Mouse (Mus musculus): ENCODE results near the gene Mlec. TPM values are rescaled to one million over a fixed set of nuclear protein-coding genes. Genes with fewer than 3 reads are reported as not detected.

The Mlec gene
- 70.5 and 71.6 TPM in 2 replicates for polyA plus RNA-seq (2014; fragmentation: Nextera tagmentation; extraction: Ambion mirVana)

DNA sequence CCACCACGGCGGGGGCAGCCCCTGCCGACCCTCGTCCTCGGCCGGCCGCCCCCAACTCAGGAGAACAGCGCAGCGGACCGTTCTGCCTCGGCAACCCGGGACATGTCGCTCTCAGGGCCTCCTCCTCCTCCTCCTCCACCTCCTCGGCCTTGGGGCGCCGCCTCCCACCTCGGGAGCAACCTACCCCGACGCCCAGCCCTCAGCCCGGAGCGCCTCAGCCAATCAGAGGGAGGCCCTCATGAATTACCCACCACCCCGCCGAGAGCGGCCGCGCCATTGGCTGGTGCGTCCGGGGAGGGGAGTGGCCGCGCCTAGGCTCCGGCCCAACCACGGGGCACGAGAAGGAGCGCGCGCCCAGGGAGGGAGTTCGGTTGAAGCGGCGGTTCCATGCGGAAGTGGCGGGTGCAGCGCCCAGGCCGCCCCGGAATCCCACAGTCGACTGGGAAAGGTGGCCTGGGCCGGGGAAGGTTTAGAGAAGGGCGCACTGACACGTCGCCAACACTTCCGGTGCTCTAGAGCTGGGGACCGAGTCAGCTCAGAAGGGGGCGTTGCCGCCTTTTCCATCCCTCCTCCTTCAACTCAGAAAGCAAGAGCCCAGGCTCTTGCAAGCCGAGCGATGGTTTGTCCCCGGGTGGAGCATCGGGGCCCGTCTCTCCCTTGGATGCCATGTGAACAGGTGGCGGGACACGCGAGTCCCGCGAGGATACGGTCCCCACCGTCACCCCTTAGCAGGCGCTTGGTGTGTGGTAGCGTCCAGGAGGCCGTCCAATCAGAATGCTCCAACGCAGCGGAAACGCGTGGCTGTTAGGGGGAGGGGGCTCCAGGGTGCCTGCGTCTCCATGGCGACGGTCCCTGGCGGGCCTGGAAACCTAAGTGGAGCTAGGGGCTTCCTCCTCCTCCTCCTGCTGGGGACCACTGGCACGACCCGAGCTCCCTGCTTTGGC is at the start of gene Mlec:
Gene Mlec (minus strand): TSS at position 140 of the 944 bp plus-strand sequence.
- Histone ChIP-seq H3K4me3 (ENCODE audit: low read depth, low read length) (peak within 1 kb of the TSS; percentile 97), H3K27me3 (replicated peaks; ENCODE audit: control insufficient read depth, insufficient read depth, low read length) (no peaks in the 10 kb centered on the region), H3K36me3 (ENCODE audit: control insufficient read depth, insufficient read depth, low read length) (peaks cover 6% of the 10 kb centered on the region; the same call in 1 of the 2 replicates), H3K9ac (ENCODE audit: low read length) (peak within 1 kb of the TSS; percentile 97), H3K4me1 (replicated peaks; ENCODE audit: control insufficient read depth, insufficient read depth, low read length) (peaks cover 32% of the 10 kb centered on the region), H3K4me2 (ENCODE audit: low read length) (peak within 1 kb of the TSS; percentile 67), H3K27ac (ENCODE audit: low read depth) (peak within 1 kb of the TSS; percentile 96), H3K9me3 (ENCODE audit: control insufficient read depth, low read length) (no peaks in the 10 kb centered on the region)
- DNase-seq (ENCODE audit: low spot score) (peak; percentile 99), ATAC-seq (replicated peaks; ENCODE audit: low FRiP score, low TSS enrichment, low read depth) (peak; percentile 97)
- under 1% methylated on average over 72 of the region's 78 CpGs for WGBS

DNA sequence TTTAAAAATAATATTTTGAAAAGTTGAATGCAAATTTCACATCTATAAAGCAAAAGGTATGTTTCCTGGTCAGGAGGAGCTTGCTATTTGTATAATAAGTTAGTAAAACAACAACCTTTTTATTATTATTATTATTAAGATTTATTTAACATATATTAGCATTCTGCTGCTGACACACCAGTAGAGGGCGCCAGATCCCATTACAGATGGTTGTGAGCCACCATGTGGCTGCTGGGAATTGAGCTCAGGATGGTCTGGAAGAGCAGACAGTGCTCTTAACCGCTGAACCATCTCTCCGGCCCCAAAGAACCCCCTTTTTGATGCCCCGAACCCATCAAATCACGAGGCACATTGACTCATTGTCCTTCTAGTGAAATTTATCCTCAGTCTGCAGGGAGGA is 49.3 kb upstream of the Mlec start:
- Histone ChIP-seq H3K4me2 (ENCODE audit: low read length) (no peak overlapping the region), H3K27ac (ENCODE audit: low read depth) (no peak overlapping the region), H3K9me3 (ENCODE audit: control insufficient read depth, low read length) (no peaks in the 10 kb centered on the region), H3K4me1 (replicated peaks; ENCODE audit: control insufficient read depth, insufficient read depth, low read length) (peaks cover 16% of the 10 kb centered on the region; the same call in 1 of the 2 replicates), H3K4me3 (ENCODE audit: low read depth, low read length) (no peak overlapping the region), H3K27me3 (replicated peaks; ENCODE audit: control insufficient read depth, insufficient read depth, low read length) (peaks cover 5% of the 10 kb centered on the region; the same call in 1 of the 2 replicates), H3K9ac (ENCODE audit: low read length) (no peak overlapping the region), H3K36me3 (ENCODE audit: control insufficient read depth, insufficient read depth, low read length) (no peaks in the 10 kb centered on the region)
- ATAC-seq (replicated peaks; ENCODE audit: low FRiP score, low TSS enrichment, low read depth) (no peak), DNase-seq (ENCODE audit: low spot score) (no peak)
- 57% methylated on average over 5 of the region's 5 CpGs for WGBS

DNA sequence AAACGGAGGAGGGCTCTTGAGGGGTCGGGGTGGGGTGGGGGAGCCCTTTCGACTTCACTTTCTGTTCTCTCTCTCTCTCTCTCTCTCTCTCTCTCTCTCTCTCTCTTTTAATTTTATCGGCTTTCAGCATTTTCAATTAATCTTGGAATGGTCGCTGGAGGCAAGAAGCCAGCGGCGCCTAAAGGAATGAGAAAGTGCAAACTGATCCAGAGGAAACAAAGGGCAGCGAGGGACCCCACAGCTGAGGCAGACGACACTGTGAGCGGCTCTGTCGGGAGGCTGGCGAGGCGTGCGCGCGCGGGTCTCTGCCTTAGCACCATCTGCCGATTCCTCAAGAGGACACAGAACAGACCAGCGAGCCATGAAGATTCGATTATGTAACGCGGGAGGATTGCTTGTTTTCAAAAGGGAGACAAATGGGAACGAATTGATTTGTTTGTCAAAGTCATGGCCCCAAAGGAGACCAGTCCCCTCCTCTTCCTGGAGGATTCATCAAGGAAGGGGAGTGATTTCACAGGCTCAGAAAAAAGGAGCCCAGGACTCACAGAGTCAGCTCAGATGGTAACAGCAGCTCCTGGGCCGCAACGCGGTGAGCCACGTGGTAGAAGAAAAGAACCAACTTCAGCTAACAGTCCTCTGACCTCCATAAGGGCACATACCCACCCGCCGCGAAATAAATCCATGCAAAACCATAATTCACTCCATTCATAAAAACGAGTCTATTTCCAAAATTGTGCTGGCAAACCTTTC is 46.8 kb upstream of the Mlec start:
- ATAC-seq (replicated peaks; ENCODE audit: low FRiP score, low TSS enrichment, low read depth) (peak; percentile 85), DNase-seq (ENCODE audit: low spot score) (peak; percentile 79)

DNA sequence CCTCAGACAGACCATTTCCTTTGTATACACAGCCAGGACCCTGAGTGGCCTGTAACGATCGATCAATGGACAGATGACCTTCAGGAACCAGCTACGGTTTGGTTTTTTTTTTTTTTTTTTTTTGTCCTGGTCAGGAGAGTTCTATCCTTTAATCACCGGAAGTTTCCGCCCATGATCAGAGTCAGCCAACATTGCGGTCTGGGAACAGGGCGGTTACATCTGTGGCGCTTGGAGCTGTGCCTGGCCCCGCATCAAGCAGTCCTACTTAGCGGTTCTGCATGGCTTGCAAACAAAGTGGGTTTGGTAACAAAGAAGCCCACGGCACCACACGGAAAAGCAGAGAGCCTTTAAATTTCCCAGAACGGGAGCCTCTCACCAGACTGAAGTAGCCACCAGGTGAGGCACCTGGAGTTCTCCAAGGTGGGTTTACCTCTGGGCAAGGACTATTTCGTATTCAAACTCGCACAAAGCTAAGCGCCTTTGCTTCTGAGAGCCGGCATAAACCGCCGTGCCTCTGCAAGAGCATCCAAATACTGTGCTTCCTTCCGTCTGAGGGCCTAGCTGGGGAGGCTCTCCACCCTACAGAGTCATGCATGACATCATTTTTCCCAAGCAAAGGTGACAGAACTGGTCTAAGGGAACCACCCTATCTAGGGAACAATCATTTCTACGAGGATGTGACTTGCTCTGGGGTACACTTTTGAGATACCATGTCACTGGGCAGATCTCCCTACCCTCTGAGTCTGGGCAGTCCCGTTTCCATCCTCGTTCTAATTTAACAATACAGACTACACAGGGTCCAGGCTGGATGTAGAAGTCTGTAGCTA is 46.0 kb upstream of the Mlec start:
- no peaks in the 10 kb centered on the region for H3K36me3 ChIP-seq (ENCODE audit: control insufficient read depth, insufficient read depth, low read length)
- WGBS, result 14% methylated on average over 23 of the region's 23 CpGs
- peaks cover 5% of the 10 kb centered on the region; the same call in 1 of the 2 replicates for H3K27me3 ChIP-seq (replicated peaks; ENCODE audit: control insufficient read depth, insufficient read depth, low read length)
- peaks cover 16% of the 10 kb centered on the region; the same call in 1 of the 2 replicates for H3K4me1 ChIP-seq (replicated peaks; ENCODE audit: control insufficient read depth, insufficient read depth, low read length)
- H3K4me3 ChIP-seq (ENCODE audit: low read depth, low read length), result peak overlapping the region; percentile 27
- H3K27ac ChIP-seq (ENCODE audit: low read depth), result 0 out of 2 replicates have a peak overlapping the region, but pooled peaks have one; percentile 22
- H3K4me2 ChIP-seq (ENCODE audit: low read length), result peak overlapping the region; percentile 55
- no peaks in the 10 kb centered on the region for H3K9me3 ChIP-seq (ENCODE audit: control insufficient read depth, low read length)
- no peak; the same call in 1 of the 2 replicates for ATAC-seq (replicated peaks; ENCODE audit: low FRiP score, low TSS enrichment, low read depth)
- no peak for DNase-seq (ENCODE audit: low spot score)
- H3K9ac ChIP-seq (ENCODE audit: low read length), result peak overlapping the region; percentile 48

More for the DNA sequence above, 46.8 kb upstream of the Mlec start:
- 2% methylated on average over 31 of the region's 31 CpGs for WGBS
- peak overlapping the region; percentile 27 for H3K4me3 ChIP-seq (ENCODE audit: low read depth, low read length)
- peak overlapping the region; percentile 22; the same call in 1 of the 2 replicates for H3K27ac ChIP-seq (ENCODE audit: low read depth)
- no peaks in the 10 kb centered on the region for H3K9me3 ChIP-seq (ENCODE audit: control insufficient read depth, low read length)
- no peaks in the 10 kb centered on the region for H3K36me3 ChIP-seq (ENCODE audit: control insufficient read depth, insufficient read depth, low read length)
- peak overlapping the region; percentile 55 for H3K4me2 ChIP-seq (ENCODE audit: low read length)
- peaks cover 5% of the 10 kb centered on the region; the same call in 1 of the 2 replicates for H3K27me3 ChIP-seq (replicated peaks; ENCODE audit: control insufficient read depth, insufficient read depth, low read length)
- H3K9ac ChIP-seq (ENCODE audit: low read length), result peak overlapping the region; percentile 48
- H3K4me1 ChIP-seq (replicated peaks; ENCODE audit: control insufficient read depth, insufficient read depth, low read length), result peaks cover 16% of the 10 kb centered on the region; the same call in 1 of the 2 replicates

DNA sequence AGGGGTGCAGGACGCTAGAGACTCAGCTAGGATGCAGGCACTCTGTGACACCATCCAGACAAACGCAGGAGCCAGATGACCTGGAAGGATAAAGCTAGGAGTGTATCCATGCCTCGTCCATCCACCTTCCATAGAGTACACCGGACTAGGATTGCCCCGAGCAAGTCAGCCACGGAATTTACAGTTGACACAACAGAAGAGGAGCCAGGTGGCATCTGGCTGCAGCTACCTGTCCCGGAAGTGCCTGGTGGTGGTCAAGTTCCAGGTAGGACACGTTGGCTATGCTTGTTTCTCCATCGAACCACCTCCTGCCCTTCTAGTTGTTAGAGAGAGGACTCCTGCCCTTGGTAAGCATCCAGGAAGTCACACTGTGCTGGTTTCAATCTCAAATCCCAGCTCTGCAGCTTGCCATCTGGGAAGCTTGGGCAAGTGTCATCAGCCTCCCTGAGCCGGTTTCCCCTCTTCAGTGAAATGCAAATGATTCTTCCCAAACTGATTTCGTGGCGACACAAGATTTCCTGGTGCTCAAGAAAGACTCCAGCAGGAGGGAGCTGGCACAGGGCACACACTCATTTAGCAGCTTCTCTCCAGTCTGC is 36.7 kb upstream of the Mlec start:
- no peaks in the 10 kb centered on the region for H3K36me3 ChIP-seq (ENCODE audit: control insufficient read depth, insufficient read depth, low read length)
- H3K9me3 ChIP-seq (ENCODE audit: control insufficient read depth, low read length), result no peaks in the 10 kb centered on the region
- 5% methylated on average over 12 of the region's 12 CpGs for WGBS
- peak overlapping the region; percentile 100 for H3K4me2 ChIP-seq (ENCODE audit: low read length)
- ATAC-seq (replicated peaks; ENCODE audit: low FRiP score, low TSS enrichment, low read depth), result no peak; the same call in 1 of the 2 replicates
- peaks cover 7% of the 10 kb centered on the region for H3K4me1 ChIP-seq (replicated peaks; ENCODE audit: control insufficient read depth, insufficient read depth, low read length)
- no peak overlapping the region for H3K9ac ChIP-seq (ENCODE audit: low read length)
- DNase-seq (ENCODE audit: low spot score), result no peak
- H3K27me3 ChIP-seq (replicated peaks; ENCODE audit: control insufficient read depth, insufficient read depth, low read length), result peaks cover 56% of the 10 kb centered on the region
- H3K27ac ChIP-seq (ENCODE audit: low read depth), result no peak overlapping the region
- H3K4me3 ChIP-seq (ENCODE audit: low read depth, low read length), result peak overlapping the region; percentile 52

DNA sequence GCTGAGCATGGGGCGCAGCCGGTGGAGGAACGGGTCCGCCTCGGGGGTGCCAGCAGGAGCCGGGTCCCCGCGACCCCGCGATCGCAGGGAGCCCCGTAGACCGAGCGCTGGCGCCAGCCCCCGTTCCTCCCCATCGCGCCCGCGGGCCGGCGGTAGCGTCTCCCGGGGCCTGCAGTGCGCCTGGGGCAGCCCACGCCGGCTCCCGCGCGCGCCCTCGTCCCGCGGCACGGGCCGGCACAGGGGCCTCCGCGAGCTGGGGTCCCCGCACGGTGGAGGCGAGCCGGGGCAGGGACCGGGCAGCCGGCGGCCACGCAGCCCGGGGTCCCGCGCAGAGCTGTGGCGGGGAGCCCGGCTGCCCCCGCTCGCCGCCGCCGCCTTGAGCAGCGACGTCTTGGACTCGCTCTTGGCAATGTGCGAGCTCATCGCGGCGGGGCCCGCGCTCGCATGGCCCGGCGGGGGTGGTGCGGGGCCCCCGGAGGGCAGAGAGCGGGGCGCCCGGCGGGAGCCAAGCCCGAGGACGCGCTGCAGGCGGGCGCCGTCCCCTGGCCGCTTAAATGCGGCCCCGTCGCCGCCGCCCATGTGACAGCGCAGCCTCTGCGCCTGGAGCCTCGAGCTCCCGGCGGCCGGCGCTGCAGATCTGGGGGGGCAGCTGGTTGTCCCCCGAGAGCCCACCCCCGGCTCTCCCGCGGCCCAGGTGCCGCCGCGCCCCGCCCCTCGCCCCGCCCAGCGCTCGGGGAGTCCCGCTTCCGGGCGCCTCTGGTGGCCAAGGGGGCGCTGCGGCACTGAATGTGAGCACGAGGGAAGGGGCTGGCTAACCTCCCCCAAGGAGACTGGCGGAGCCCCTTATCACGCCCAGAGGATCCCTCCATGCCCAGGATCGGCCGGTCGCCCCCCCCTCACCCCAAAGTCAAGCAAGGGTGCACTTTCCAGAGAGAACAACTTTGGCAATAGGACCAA is 36.0 kb upstream of the Mlec start, which contains the start of gene Cabp1:
Gene Cabp1 (minus strand): TSS at position 713 of the 957 bp plus-strand sequence.
- H3K9me3 ChIP-seq (ENCODE audit: control insufficient read depth, low read length), result no peaks in the 10 kb centered on the region
- no peaks in the 10 kb centered on the region for H3K36me3 ChIP-seq (ENCODE audit: control insufficient read depth, insufficient read depth, low read length)
- H3K4me3 ChIP-seq (ENCODE audit: low read depth, low read length), result peak within 1 kb of the TSS; percentile 52
- H3K4me1 ChIP-seq (replicated peaks; ENCODE audit: control insufficient read depth, insufficient read depth, low read length), result peaks cover 7% of the 10 kb centered on the region
- H3K4me2 ChIP-seq (ENCODE audit: low read length), result peak within 1 kb of the TSS; percentile 100
- under 1% methylated on average over 105 of the region's 116 CpGs for WGBS
- H3K27ac ChIP-seq (ENCODE audit: low read depth), result no peak within 1 kb of the TSS
- DNase-seq (ENCODE audit: low spot score) (peak; percentile 83), ATAC-seq (replicated peaks; ENCODE audit: low FRiP score, low TSS enrichment, low read depth) (peak; percentile 41; the same call in 1 of the 2 replicates)
- H3K9ac ChIP-seq (ENCODE audit: low read length), result peak within 1 kb of the TSS; percentile 23; the same call in 1 of the 2 replicates
- H3K27me3 ChIP-seq (replicated peaks; ENCODE audit: control insufficient read depth, insufficient read depth, low read length), result peaks cover 59% of the 10 kb centered on the region

DNA sequence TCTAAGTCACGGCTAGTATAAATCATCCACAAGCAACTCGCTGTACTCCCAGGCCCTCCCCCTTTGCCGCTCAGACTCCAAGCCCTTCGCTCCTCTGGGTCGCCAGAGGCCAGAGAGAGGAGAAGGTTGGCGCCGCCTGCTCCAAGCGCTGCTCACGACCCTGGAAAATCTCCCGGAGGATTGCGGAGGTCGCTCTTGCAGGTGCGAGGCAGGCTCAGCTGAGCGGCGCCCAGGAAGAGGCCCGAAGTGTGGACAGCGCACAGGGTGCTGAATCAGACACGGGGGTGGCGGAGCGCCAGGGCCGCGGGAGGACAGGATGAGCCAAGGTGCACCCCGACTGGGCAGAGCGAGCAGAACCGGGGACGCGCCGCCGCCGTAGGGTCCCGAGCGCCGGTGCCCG is 35.2 kb upstream of the Mlec start:
- peaks cover 7% of the 10 kb centered on the region for H3K4me1 ChIP-seq (replicated peaks; ENCODE audit: control insufficient read depth, insufficient read depth, low read length)
- H3K36me3 ChIP-seq (ENCODE audit: control insufficient read depth, insufficient read depth, low read length), result no peaks in the 10 kb centered on the region
- H3K4me2 ChIP-seq (ENCODE audit: low read length), result peak overlapping the region; percentile 100
- WGBS, result under 1% methylated on average over 34 of the region's 34 CpGs
- H3K27ac ChIP-seq (ENCODE audit: low read depth), result no peak overlapping the region
- ATAC-seq (replicated peaks; ENCODE audit: low FRiP score, low TSS enrichment, low read depth) (peak; percentile 18; the same call in 1 of the 2 replicates), DNase-seq (ENCODE audit: low spot score) (peak; percentile 87)
- peak overlapping the region; percentile 52 for H3K4me3 ChIP-seq (ENCODE audit: low read depth, low read length)
- no peaks in the 10 kb centered on the region for H3K9me3 ChIP-seq (ENCODE audit: control insufficient read depth, low read length)
- H3K9ac ChIP-seq (ENCODE audit: low read length), result no peak overlapping the region; the same call in 1 of the 2 replicates
- peaks cover 59% of the 10 kb centered on the region for H3K27me3 ChIP-seq (replicated peaks; ENCODE audit: control insufficient read depth, insufficient read depth, low read length)

All from intestine, embryonic 14.5 days (tissue).